Mouse (Mus musculus) lung, embryonic 16.5 days (tissue): ENCODE results near the gene Ybx3. TPM values are rescaled to one million over a fixed set of nuclear protein-coding genes. Genes with fewer than 3 reads are reported as not detected.
A peak's percentile ranks its signal among the peaks of the same experiment; 100 is the strongest.

Experiments
- ATAC-seq: fragments of 200-750 bp; cut with Nextera tagmentation; 2 replicates; pipeline ENCODE4 v1.8.0; 2017; ENCODE audit warnings: low read depth, mild to moderate bottlenecking, moderate library complexity
- H3K27ac ChIP-seq: fragments of 300-500 bp; sonication (generic); 2 replicates; pipeline ENCODE4 v1.5.1; 2014; ENCODE audit warnings: mild to moderate bottlenecking, control low read depth, low read length
- H3K27me3 ChIP-seq: fragments of 300-500 bp; sonication (generic); 2 replicates; pipeline ENCODE4 v1.6.1; 2014; ENCODE audit warnings: low read depth, low read length, mixed read lengths; ENCODE audit not compliant: control insufficient read depth, insufficient read depth
- H3K36me3 ChIP-seq: fragments of 300-500 bp; sonication (generic); 2 replicates; pipeline ENCODE4 v1.6.1; 2014; ENCODE audit warnings: low read length; ENCODE audit not compliant: control insufficient read depth, insufficient read depth
- H3K4me1 ChIP-seq: fragments of 300-500 bp; sonication (generic); replicated peaks from 2 replicates; pipeline ENCODE4 v1.6.1; 2014; ENCODE audit warnings: low read length, mixed read lengths; ENCODE audit not compliant: control insufficient read depth, insufficient read depth
- H3K4me2 ChIP-seq: fragments of 300-500 bp; sonication (generic); 2 replicates; pipeline ENCODE4 v1.6.1; 2014; ENCODE audit warnings: low read depth, low read length, control low read depth
- H3K4me3 ChIP-seq: fragments of 300-500 bp; sonication (generic); 2 replicates; pipeline ENCODE4 v1.5.1; 2014; ENCODE audit warnings: mild to moderate bottlenecking, low read length, control low read depth
- H3K9ac ChIP-seq: fragments of 300-500 bp; sonication (generic); 2 replicates; pipeline ENCODE4 v1.6.1; 2014; ENCODE audit warnings: low read length, control low read depth
- H3K9me3 ChIP-seq: fragments of 300-500 bp; sonication (generic); 2 replicates; pipeline ENCODE4 v1.6.1; 2016; ENCODE audit warnings: low read length; ENCODE audit not compliant: control insufficient read depth
- WGBS: fragments of 180-500 bp; shearing (Covaris S2); extraction: QIAGEN DNeasy Blood & Tissue Kit; methylation state at CpG from one replicate; pipeline ENCODE4 v1.1.7; 2014; 5-methylcytosine and 5-hydroxymethylcytosine counted together
- polyA plus RNA-seq: library from polyadenylated mRNA; unstranded; fragments of >200 nt; fragmentation: Nextera tagmentation; extraction: Ambion mirVana; gene quantifications from 2 replicates; pipeline ENCODE4 v1.2.1, GENCODE M21; 2015

Ybx3 gene
- polyA plus RNA-seq: 29.6 and 32.8 TPM in 2 replicates

- H3K4me2 ChIP-seq: peak within 1 kb of the TSS; percentile 78
- WGBS: under 1% methylated on average over 49 of the region's 107 CpGs
- peak within 1 kb of the TSS; percentile 93 for H3K4me3 ChIP-seq
- H3K36me3 ChIP-seq: no peaks in the 10 kb centered on the region
- H3K27me3 ChIP-seq: no peaks in the 10 kb centered on the region
- H3K9me3 ChIP-seq: no peaks in the 10 kb centered on the region
- peak within 1 kb of the TSS; percentile 94 for H3K9ac ChIP-seq
- peaks cover 17% of the 10 kb centered on the region for H3K4me1 ChIP-seq
- ATAC-seq: peak; percentile 95
- peak within 1 kb of the TSS; percentile 83 for H3K27ac ChIP-seq
Measured at GRCm38 (mm10) chr6:131388040-131389021, at the start of gene Ybx3. Ybx3 (minus strand) TSS chr6:131388476.

DNA sequence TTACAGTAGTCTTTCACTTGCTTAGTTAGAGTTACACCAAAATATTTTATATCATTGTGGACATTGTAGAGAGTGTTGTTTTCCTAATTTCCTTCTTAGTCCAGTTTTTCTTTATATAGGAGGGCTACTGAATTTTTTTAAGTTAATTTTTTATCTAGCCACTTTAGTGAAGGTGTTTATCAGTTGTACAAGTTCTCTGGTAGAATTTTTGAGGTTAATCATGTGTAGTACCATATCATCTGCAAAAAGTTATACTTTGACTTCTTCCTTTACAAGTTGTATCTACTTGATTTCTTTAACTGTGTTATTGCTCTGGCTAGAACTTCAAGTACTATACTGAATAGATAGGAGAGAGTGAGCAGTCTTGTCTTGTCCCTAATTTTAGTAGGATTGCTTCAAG, 48.4 kb upstream of the Ybx3 start:
- no peaks in the 10 kb centered on the region for H3K4me1 ChIP-seq
- ATAC-seq: no peak
- no peak overlapping the region for H3K9ac ChIP-seq
- H3K27me3 ChIP-seq: no peaks in the 10 kb centered on the region
- no peak overlapping the region for H3K4me2 ChIP-seq
- no peak overlapping the region for H3K4me3 ChIP-seq
- no peaks in the 10 kb centered on the region for H3K9me3 ChIP-seq
- no peaks in the 10 kb centered on the region for H3K36me3 ChIP-seq
- H3K27ac ChIP-seq: no peak overlapping the region

DNA sequence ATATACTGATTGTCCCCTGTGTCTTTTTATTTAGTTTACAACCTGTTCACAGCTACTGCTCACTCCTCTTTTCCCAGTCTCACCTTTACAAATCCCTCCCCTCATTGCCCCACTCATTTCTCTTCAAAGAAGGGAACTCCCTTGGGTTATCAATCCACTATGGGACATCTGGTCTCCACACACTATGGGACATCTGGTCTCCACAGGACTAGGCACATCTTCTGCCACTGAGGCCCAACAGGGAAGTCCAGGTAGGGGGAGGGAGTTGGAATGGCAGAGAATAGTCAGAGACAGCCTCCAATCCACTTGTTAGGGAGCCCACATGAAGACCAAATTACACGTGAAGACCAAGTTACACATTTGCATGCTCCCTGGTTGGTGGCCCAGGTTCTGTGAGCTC, 45.8 kb upstream of the Ybx3 start:
- WGBS: 40% methylated on average over 1 of the region's 1 CpGs
- Histone ChIP-seq H3K9ac (no peak overlapping the region), H3K4me1 (no peaks in the 10 kb centered on the region), H3K4me2 (peak overlapping the region; percentile 83; the same call in 1 of the 2 replicates), H3K9me3 (no peaks in the 10 kb centered on the region), H3K4me3 (no peak overlapping the region; the same call in 1 of the 2 replicates), H3K27me3 (no peaks in the 10 kb centered on the region), H3K36me3 (no peaks in the 10 kb centered on the region), H3K27ac (no peak overlapping the region)
- no peak for ATAC-seq

DNA sequence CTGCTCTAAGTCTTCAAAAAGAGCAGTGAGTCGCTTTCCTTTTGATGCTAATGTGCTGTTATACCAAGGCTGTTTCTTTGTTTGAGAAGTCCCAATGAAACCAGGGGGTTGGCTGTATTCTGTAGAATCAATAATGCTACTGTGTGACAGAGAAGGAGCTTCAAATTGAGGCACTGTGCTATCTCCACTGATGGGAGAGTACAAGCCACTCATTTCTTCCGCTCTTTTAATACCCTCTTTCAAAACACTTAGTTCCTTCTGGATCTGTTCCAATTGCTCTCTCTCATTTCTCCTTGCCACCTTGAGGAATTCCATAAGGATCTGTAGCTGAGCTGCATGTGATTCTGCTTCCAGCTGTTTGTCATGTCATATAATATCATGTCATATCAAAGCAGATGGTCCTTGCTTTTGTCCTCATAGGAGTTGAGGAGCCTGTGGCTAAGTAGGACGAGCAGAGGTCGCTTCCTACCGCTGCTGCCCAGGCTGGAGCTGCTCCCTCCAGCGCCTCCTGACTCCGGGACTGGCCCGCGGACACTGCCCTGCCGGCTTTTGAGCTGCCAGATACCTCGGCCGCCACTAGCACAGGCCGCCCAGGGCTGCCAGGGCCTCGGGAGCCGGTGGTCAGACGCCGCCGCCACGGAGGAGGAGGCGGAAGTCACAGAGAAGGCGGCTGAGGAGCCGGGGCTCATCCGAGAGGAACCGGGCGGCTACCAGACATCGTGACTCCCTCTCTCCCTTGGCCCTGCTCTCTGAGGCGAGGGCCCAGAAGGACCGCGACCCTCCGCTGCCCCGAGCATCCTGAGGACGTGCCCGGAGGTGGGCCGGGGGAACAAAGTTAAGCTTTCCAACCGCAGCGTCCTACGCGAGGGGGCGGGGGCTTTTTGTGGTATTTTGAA, 45.1 kb upstream of the Ybx3 start:
- H3K9ac ChIP-seq: peak overlapping the region; percentile 64
- no peaks in the 10 kb centered on the region for H3K9me3 ChIP-seq
- H3K27ac ChIP-seq: no peak overlapping the region
- ATAC-seq: peak; percentile 31; the same call in 1 of the 2 replicates
- peak overlapping the region; percentile 52 for H3K4me3 ChIP-seq
- H3K36me3 ChIP-seq: no peaks in the 10 kb centered on the region
- no peaks in the 10 kb centered on the region for H3K27me3 ChIP-seq
- no peaks in the 10 kb centered on the region for H3K4me1 ChIP-seq
- peak overlapping the region; percentile 83 for H3K4me2 ChIP-seq
- WGBS: 6% methylated on average over 39 of the region's 39 CpGs

GRCm38 (mm10) chr6:131421572-131421971, 33.3 kb upstream of the Ybx3 start:
- Histone ChIP-seq H3K4me3 (no peak overlapping the region), H3K4me2 (no peak overlapping the region), H3K27ac (no peak overlapping the region), H3K36me3 (no peaks in the 10 kb centered on the region), H3K9ac (no peak overlapping the region), H3K4me1 (no peaks in the 10 kb centered on the region), H3K9me3 (no peaks in the 10 kb centered on the region), H3K27me3 (no peaks in the 10 kb centered on the region)
- no peak for ATAC-seq
- 58% methylated on average over 3 of the region's 3 CpGs for WGBS

GRCm38 (mm10) chr6:131419614-131420013, 31.3 kb upstream of the Ybx3 start:
- Histone ChIP-seq H3K4me3 (no peak overlapping the region), H3K27me3 (no peaks in the 10 kb centered on the region), H3K27ac (no peak overlapping the region), H3K9me3 (no peaks in the 10 kb centered on the region), H3K9ac (no peak overlapping the region), H3K4me2 (no peak overlapping the region), H3K36me3 (no peaks in the 10 kb centered on the region), H3K4me1 (no peaks in the 10 kb centered on the region)
- no peak for ATAC-seq
- WGBS: 64% methylated on average over 3 of the region's 3 CpGs

DNA sequence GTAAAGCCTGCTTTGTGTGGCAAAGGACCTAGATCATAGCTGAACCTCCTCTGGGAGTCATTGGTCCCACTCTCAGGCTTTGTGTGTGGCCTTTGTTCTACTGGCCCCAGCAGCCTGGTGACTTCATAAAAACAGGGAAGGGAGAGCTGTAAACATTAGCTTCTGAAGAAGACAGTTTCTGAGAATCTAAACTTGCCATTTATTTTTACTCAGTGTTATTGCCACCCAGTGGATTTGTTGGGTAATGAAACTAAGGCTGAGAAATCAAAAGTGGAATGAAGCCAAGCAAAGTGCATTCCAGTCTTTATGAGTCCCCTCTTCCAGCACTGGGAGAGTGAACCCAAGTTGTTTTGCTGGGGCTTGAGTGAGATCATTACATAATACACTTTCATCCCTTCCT, 30.5 kb upstream of the Ybx3 start:
- Histone ChIP-seq H3K36me3 (no peaks in the 10 kb centered on the region), H3K4me3 (no peak overlapping the region), H3K4me2 (no peak overlapping the region), H3K27me3 (no peaks in the 10 kb centered on the region), H3K4me1 (no peaks in the 10 kb centered on the region), H3K27ac (peak overlapping the region; percentile 9; the same call in 1 of the 2 replicates), H3K9ac (no peak overlapping the region), H3K9me3 (no peaks in the 10 kb centered on the region)
- peak; percentile 84 for ATAC-seq

DNA sequence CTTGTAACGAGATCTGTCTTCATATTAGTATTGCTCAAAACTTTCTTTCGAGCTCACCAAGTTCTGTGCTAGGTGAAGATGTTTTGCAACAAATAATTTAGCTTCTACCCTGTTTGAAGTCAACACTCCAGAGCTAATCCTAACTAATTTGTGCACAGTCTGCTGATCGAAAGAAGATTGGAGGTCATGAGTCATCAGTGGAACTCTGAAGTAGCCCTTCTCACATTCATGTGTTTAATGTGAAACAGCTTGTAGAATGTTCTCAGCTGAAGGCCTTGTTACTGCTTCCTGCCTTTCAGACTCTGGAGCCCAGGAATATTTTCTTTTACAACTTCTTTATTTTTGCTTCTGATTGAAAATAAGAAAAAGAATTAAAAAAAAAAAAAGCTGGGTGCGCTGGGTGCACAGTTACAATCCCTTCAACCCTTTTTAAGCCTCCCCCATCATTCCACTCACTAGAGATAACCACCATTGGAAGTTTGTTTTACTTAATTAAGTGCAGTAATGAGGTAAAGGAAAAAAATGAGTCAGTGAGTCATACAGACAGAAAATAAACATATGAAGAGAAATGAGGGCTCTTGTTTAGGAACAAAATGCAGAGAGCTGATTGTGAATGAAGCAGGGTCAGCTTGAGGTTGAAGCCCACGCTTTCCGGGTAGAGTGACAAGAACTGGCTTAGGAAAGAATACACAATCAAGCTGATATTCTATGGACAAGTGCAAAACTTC, 23.0 kb upstream of the Ybx3 start:
- Histone ChIP-seq H3K27me3 (no peaks in the 10 kb centered on the region), H3K4me2 (no peak overlapping the region), H3K9me3 (no peaks in the 10 kb centered on the region), H3K9ac (no peak overlapping the region), H3K4me1 (no peaks in the 10 kb centered on the region; the same call in 1 of the 2 replicates), H3K4me3 (no peak overlapping the region), H3K36me3 (no peaks in the 10 kb centered on the region), H3K27ac (peak overlapping the region; percentile 37; the same call in 1 of the 2 replicates)
- peak; percentile 56; the same call in 1 of the 2 replicates for ATAC-seq
- 46% methylated on average over 6 of the region's 6 CpGs for WGBS
